Mouse (Mus musculus) hindbrain, embryonic 16.5 days (tissue): ENCODE data around the gene Akap12. TPM values are rescaled to one million over a fixed set of nuclear protein-coding genes. Genes with fewer than 3 reads are reported as not detected.

Source experiments
- ATAC-seq: fragments of 200-750 bp; cut with Nextera tagmentation; 2 replicates; pipeline ENCODE4 v1.8.0; 2017; ENCODE audit warnings: moderate TSS enrichment, moderate library complexity
- H3K27ac ChIP-seq: fragments of 300-500 bp; sonication (generic); 2 replicates; pipeline ENCODE4 v1.5.1; 2014; ENCODE audit warnings: low read depth, mild to moderate bottlenecking, control low read depth, low read length, moderate library complexity
- H3K27me3 ChIP-seq: fragments of 300-500 bp; sonication (generic); replicated peaks from 2 replicates; pipeline ENCODE4 v1.6.1; 2014; ENCODE audit warnings: low read length; ENCODE audit not compliant: control insufficient read depth, insufficient read depth
- H3K36me3 ChIP-seq: fragments of 300-500 bp; sonication (generic); 2 replicates; pipeline ENCODE4 v1.6.1; 2014; ENCODE audit warnings: mild to moderate bottlenecking, low read length, moderate library complexity, mixed read lengths; ENCODE audit not compliant: control insufficient read depth, insufficient read depth
- H3K4me1 ChIP-seq: fragments of 300-500 bp; sonication (generic); 2 replicates; pipeline ENCODE4 v1.6.1; 2014; ENCODE audit warnings: low read depth, low read length; ENCODE audit not compliant: control insufficient read depth, insufficient read depth
- H3K4me2 ChIP-seq: fragments of 300-500 bp; sonication (generic); 2 replicates; pipeline ENCODE4 v1.6.1; 2014; ENCODE audit warnings: mild to moderate bottlenecking, low read length, control low read depth, moderate library complexity
- H3K4me3 ChIP-seq: fragments of 300-500 bp; sonication (generic); 2 replicates; pipeline ENCODE4 v1.5.1; 2014; ENCODE audit warnings: mild to moderate bottlenecking, low read length, control low read depth, moderate library complexity
- H3K9ac ChIP-seq: fragments of 300-500 bp; sonication (generic); 2 replicates; pipeline ENCODE4 v1.6.1; 2014; ENCODE audit warnings: low read depth, mild to moderate bottlenecking, control low read depth, low read length, moderate library complexity
- H3K9me3 ChIP-seq: fragments of 300-500 bp; sonication (generic); 2 replicates; pipeline ENCODE4 v1.6.1; 2014; ENCODE audit warnings: mild to moderate bottlenecking, low read length, moderate library complexity; ENCODE audit not compliant: control insufficient read depth
- WGBS: fragments of 180-500 bp; shearing (Covaris S2); extraction: QIAGEN DNeasy Blood & Tissue Kit; methylation state at CpG from one replicate; pipeline ENCODE4 v1.1.7; 2014; 5-methylcytosine and 5-hydroxymethylcytosine counted together
- polyA plus RNA-seq: library from polyadenylated mRNA; unstranded; fragments of >200 nt; fragmentation: Nextera tagmentation; extraction: Ambion mirVana; gene quantifications from 2 replicates; pipeline ENCODE4 v1.2.1, GENCODE M21; 2015

The Akap12 gene
- polyA plus RNA-seq, 1 experiment from 2014 or later = 42.4 TPM

- H3K9ac ChIP-seq = no peak overlapping the region
- WGBS = 90% methylated on average over 10 of the region's 10 CpGs
- no peak overlapping the region for H3K27ac ChIP-seq
- H3K27me3 ChIP-seq = no peaks in the 10 kb centered on the region
- H3K36me3 ChIP-seq = no peaks in the 10 kb centered on the region
- H3K4me1 ChIP-seq = no peaks in the 10 kb centered on the region
- no peak for ATAC-seq
- no peaks in the 10 kb centered on the region for H3K9me3 ChIP-seq
- H3K4me2 ChIP-seq = no peak overlapping the region
- no peak overlapping the region for H3K4me3 ChIP-seq
Observed at GRCm38 (mm10) chr10:4275572-4275971, 9.4 kb downstream of the Akap12 start.

- H3K4me3 ChIP-seq = no peak overlapping the region
- H3K4me1 ChIP-seq = no peaks in the 10 kb centered on the region
- 96% methylated on average over 13 of the region's 13 CpGs for WGBS
- no peak overlapping the region for H3K9ac ChIP-seq
- H3K36me3 ChIP-seq = no peaks in the 10 kb centered on the region
- H3K9me3 ChIP-seq = no peaks in the 10 kb centered on the region
- ATAC-seq = no peak
- no peak overlapping the region for H3K27ac ChIP-seq
- H3K27me3 ChIP-seq = no peaks in the 10 kb centered on the region
- no peak overlapping the region for H3K4me2 ChIP-seq
Observed at GRCm38 (mm10) chr10:4276081-4276480, 9.9 kb downstream of the Akap12 start.

- 67% methylated on average over 6 of the region's 6 CpGs for WGBS
- no peak for ATAC-seq
- Histone ChIP-seq H3K36me3 (no peaks in the 10 kb centered on the region), H3K27ac (no peak overlapping the region), H3K4me1 (no peaks in the 10 kb centered on the region), H3K4me2 (no peak overlapping the region), H3K27me3 (no peaks in the 10 kb centered on the region), H3K4me3 (no peak overlapping the region), H3K9ac (no peak overlapping the region), H3K9me3 (no peaks in the 10 kb centered on the region)
Observed at GRCm38 (mm10) chr10:4278041-4278440, 11.9 kb downstream of the Akap12 start.

GRCm38 (mm10) chr10:4282395-4282794 lies 16.2 kb downstream of the Akap12 start:
- WGBS = 68% methylated on average over 4 of the region's 4 CpGs

GRCm38 (mm10) chr10:4284781-4285180 lies 18.6 kb downstream of the Akap12 start:
- Histone ChIP-seq H3K4me3 (no peak overlapping the region), H3K4me2 (no peak overlapping the region), H3K9me3 (no peaks in the 10 kb centered on the region), H3K4me1 (no peaks in the 10 kb centered on the region), H3K27ac (no peak overlapping the region), H3K36me3 (no peaks in the 10 kb centered on the region), H3K9ac (no peak overlapping the region), H3K27me3 (no peaks in the 10 kb centered on the region)
- 80% methylated on average over 1 of the region's 1 CpGs for WGBS
- ATAC-seq = no peak

More at GRCm38 (mm10) chr10:4282395-4282794, 16.2 kb downstream of the Akap12 start:
- Histone ChIP-seq H3K9ac (no peak overlapping the region), H3K4me3 (no peak overlapping the region), H3K4me2 (no peak overlapping the region), H3K36me3 (no peaks in the 10 kb centered on the region), H3K27me3 (no peaks in the 10 kb centered on the region), H3K9me3 (no peaks in the 10 kb centered on the region), H3K4me1 (no peaks in the 10 kb centered on the region), H3K27ac (no peak overlapping the region)
- ATAC-seq = no peak

GRCm38 (mm10) chr10:4285752-4286151 lies 19.6 kb downstream of the Akap12 start:
- Histone ChIP-seq H3K36me3 (no peaks in the 10 kb centered on the region), H3K27me3 (no peaks in the 10 kb centered on the region), H3K9me3 (no peaks in the 10 kb centered on the region), H3K27ac (no peak overlapping the region), H3K4me2 (no peak overlapping the region), H3K9ac (no peak overlapping the region), H3K4me3 (no peak overlapping the region), H3K4me1 (no peaks in the 10 kb centered on the region)
- ATAC-seq = no peak
- 64% methylated on average over 8 of the region's 8 CpGs for WGBS

GRCm38 (mm10) chr10:4289171-4289570 lies 23.0 kb downstream of the Akap12 start:
- no peak overlapping the region for H3K4me2 ChIP-seq
- H3K4me1 ChIP-seq = no peaks in the 10 kb centered on the region
- no peak for ATAC-seq
- no peak overlapping the region for H3K9ac ChIP-seq
- H3K36me3 ChIP-seq = no peaks in the 10 kb centered on the region
- H3K27ac ChIP-seq = no peak overlapping the region
- H3K27me3 ChIP-seq = no peaks in the 10 kb centered on the region
- no peak overlapping the region for H3K4me3 ChIP-seq
- 55% methylated on average over 5 of the region's 5 CpGs for WGBS
- no peaks in the 10 kb centered on the region for H3K9me3 ChIP-seq

- H3K4me2 ChIP-seq = no peak overlapping the region
- no peaks in the 10 kb centered on the region for H3K27me3 ChIP-seq
- no peak overlapping the region for H3K27ac ChIP-seq
- no peaks in the 10 kb centered on the region for H3K36me3 ChIP-seq
- H3K4me3 ChIP-seq = no peak overlapping the region
- WGBS = 51% methylated on average over 3 of the region's 3 CpGs
- no peaks in the 10 kb centered on the region for H3K4me1 ChIP-seq
- H3K9ac ChIP-seq = no peak overlapping the region
- ATAC-seq = no peak
- no peaks in the 10 kb centered on the region for H3K9me3 ChIP-seq
Observed at GRCm38 (mm10) chr10:4289636-4290035, 23.5 kb downstream of the Akap12 start.

- ATAC-seq = 0 out of 2 replicates have a peak, but pooled peaks have one; percentile 16
- H3K4me2 ChIP-seq = no peak overlapping the region
- no peak overlapping the region for H3K4me3 ChIP-seq
- H3K9ac ChIP-seq = no peak overlapping the region
- H3K27ac ChIP-seq = no peak overlapping the region
- H3K36me3 ChIP-seq = no peaks in the 10 kb centered on the region
- whole genome bisulfite sequencing = 47% methylated on average over 3 of the region's 3 CpGs
- H3K4me1 ChIP-seq = no peaks in the 10 kb centered on the region
- H3K9me3 ChIP-seq = no peaks in the 10 kb centered on the region
- H3K27me3 ChIP-seq = no peaks in the 10 kb centered on the region
Observed at GRCm38 (mm10) chr10:4290145-4290544, 24.0 kb downstream of the Akap12 start.

GRCm38 (mm10) chr10:4290561-4290960 lies 24.4 kb downstream of the Akap12 start:
- H3K27ac ChIP-seq = no peak overlapping the region
- no peaks in the 10 kb centered on the region for H3K4me1 ChIP-seq
- ATAC-seq = peak; percentile 38; the same call in 1 of the 2 replicates
- H3K4me2 ChIP-seq = no peak overlapping the region
- WGBS = 71% methylated on average over 6 of the region's 6 CpGs
- H3K27me3 ChIP-seq = no peaks in the 10 kb centered on the region
- no peak overlapping the region for H3K9ac ChIP-seq
- H3K36me3 ChIP-seq = no peaks in the 10 kb centered on the region
- H3K9me3 ChIP-seq = no peaks in the 10 kb centered on the region
- H3K4me3 ChIP-seq = no peak overlapping the region
